Mouse (Mus musculus) CD4-positive, CD25-positive, alpha-beta regulatory T cell, adult 2 months (primary cell): ENCODE results near the gene Vmac.

Experiments used
- DNase-seq: peaks from one replicate; pipeline ENCODE4 v3.0.0-alpha.2; 2012; ENCODE audit warnings: low read depth, low spot score

Vmac gene

DNA sequence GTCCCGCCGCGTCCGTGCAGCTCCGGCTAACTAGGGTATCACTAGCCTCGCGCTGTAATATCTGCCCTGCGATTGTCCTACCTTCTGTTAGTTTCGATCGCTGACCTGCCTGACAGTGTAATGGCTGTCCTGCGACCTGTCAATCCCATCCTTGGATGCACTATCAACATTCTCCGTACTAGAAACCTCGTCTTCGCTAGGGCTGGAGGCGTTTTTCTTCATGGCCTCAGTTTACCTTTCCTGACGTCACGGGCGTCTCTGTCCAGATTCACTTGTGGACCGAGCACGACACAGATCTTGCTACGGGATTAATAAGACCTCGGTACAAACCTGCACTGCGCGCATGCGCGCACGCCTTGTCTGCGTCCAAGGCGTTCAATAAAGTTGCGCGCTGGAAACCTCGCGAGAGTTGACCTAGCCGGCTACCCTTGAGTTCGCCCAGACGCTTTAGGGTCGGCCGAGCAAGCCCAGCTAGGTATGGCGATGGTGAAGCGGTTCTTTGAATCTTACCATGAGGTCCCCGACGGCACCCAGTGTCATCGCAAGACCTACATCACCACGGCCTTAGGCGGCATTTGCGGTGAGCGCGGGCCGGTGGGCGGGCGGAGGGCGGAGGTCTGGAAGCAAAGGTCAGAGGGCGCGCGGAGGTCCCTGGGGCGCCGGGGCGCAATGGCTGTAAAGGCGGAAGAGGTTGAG is at the start of gene Vmac, which contains the start of gene Ndufa11:
Gene Vmac (minus strand): TSS at position 660 of the 696 bp plus-strand sequence.
Gene Ndufa11 (plus strand): TSS at position 405 of the 696 bp plus-strand sequence.
- DNase-seq: peak; percentile 98

DNA sequence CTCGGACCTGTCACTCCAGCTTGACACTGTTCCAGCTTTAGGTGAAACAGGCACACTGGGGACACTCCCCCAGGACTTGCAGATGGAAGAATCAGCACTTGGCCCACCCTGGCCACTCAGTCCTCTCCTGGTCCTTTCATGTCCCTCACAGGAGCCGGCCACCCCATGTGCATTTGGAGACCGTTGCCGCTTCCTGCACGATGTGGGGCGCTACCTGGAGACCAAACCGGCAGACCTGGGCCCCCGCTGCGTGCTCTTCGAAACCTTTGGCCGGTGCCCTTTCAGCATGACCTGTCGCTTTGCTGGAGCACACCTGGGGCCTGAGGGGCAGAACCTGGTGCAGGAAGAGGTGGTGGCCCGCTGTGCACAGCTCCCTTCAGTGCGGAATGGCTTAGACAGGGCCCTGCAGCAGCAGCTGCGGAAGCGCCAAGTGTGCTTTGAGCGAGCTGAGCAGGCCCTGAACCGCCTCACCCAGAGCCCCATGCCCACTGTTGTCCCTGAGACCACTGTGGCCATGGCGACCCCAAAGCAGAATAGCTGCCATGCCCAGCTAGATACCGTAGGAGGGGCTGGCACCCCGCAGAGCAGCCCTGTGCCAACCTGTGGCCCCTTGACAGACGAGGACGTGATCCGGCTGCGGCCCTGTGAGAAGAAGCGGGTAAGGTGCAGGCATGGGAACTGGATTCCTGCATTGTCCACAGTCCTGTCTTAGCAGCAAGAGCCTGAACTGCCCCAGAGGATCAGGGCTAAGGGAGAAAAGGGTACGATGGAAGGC is 49.0 kb upstream of the Vmac start:
- DNase-seq: no peak

DNA sequence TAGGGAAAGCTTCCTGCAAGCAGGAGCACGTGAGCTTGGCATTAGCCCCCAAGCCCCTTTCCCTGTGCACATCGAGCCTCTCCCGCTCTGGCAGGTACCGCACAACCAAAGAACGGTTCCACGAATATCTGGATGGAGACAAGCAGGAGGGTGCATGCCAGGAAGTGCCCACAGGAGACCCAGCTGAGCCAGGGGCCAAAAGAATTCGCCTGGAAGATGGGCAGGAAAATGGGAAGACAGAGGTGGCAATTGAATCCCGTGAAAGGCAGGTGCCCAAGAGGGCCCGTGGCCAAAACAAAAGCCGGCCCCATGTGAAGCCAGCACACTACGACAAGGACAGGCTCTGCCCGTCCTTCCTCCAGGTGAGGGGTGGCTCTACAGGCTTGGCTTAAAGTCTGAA is 47.6 kb upstream of the Vmac start:
- DNase-seq: no peak

- peak; percentile 92 for DNase-seq
These were observed 46.9 kb upstream of the Vmac start, which contains the start of gene Dus3l for GRCm38 (mm10) chr17:56764474-56765354. Dus3l (plus strand) TSS chr17:56764757.

- no peak for DNase-seq
These were observed 46.0 kb upstream of the Vmac start for GRCm38 (mm10) chr17:56763741-56764250.

DNA sequence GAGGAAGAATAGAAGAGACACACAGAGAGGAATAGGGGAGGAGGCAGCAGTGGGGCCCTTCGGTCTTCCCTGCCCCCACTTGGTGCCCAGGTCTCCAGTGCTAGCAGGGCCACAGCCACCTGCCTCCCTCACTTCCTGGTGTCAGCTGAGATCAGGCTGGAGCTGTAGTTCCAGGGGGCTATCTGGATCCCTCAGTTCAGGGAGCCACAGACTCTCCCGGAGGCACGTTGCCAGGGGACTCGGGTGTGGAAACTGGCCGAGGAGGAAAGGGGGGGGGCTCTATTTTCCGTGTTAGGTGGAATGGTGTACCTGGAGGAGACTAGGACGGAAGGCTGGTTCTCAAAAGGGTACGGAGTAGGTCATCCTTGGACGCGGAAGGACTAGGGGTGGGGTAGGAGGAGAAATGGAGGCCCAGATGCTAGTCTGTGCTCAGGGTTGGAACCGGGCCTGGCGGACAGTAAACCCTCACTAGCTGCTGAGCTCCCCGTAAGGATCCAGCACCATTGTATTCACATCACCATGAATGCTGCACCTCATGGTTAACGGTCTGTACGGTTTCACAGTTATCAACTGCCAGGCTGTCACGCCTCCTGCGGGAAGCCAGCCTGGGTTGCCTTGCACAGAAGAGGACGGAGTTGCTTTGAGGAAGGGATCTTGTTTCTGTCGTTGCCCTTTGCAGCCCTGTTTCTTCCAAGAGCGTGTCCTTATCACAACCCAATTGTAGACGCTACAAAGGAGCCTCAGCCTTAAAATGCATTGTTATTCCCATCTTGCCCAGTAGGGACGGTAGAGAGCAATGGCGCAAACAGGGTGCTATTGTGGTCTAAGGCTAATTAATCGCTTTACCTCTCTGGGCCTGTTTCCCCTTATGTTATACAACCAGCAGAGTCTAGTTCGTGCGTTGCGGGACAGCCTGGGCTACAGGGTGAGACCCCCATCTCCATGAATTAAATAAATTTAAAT is 45.2 kb upstream of the Vmac start:
- peak; percentile 88 for DNase-seq

GRCm38 (mm10) chr17:56761991-56762410 is 44.2 kb upstream of the Vmac start:
- peak; percentile 97 for DNase-seq

DNA sequence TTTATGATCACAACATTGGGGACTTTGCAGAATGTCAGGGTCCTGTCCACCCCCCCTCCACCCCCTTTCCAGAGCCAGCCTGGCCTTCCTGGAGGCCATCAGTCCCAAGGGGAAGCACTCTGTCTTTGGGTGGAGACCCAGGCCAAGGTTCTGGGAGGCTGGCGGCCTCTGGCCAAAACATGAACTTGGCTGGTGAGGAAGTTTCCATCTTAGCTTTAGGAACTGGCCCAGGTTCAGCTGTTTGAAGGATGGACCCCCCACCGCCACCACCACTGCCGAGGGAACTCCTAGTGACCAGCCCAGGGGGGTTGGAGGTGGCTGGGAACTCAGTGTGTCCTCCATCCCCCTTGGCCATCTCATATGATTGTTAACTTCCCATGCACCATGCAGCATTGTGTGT is 43.3 kb upstream of the Vmac start:
- DNase-seq: no peak

DNA sequence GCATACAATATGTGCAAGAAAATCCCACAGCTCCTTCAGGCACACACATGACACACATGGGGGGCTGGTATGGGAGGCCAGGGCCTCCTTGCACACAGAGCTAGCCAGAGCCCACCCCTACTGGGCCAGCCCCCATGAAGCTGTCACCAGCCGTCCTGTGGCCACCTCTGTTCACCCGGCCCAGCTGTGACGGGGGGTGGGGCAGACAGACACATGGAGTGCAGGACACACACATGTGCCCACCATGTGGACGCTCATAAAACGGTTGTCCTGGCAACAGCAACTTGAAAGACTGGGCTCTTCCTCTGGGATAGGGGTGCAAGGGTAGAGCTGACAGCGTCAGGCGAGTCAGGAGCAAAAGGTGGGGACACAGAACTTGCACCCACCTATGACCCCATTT is 41.4 kb upstream of the Vmac start:
- DNase-seq: no peak

GRCm38 (mm10) chr17:56758132-56758531 is 40.3 kb upstream of the Vmac start:
- peak; percentile 83 for DNase-seq

DNA sequence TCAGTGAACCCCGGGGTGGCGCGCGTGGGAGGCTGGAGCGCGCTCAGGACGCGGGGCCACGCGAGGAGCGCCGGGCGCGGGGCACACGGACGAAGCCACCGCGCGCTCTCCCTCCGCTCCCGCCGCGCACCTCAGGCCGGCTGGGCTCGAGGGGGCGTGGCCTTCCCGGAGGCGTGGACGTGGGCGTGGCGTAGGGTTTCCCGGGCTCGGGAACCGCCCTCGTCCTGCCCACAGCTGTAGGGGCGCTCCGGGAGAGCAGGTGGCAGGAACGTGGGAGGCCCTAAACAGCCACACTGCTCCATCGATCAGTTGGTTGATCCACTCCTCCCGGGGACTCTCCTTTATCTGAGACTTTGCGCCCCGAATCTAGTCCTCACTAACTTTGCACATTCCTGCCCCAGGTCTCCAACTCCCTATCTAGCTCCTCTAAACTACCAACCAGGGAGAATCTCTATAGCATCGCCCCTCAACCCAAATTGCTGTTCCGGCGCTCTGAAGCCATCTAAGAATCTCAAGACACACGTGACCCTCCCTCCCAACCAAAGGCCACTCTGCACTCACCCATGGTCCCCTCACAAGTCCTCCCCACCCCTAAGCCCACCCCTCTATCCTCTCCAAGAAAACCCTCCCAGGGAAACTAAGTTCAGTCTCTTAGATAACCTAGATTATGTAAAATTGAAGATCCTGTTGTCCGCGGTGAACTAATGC is 39.7 kb upstream of the Vmac start, which contains the start of gene Nrtn:
Gene Nrtn (minus strand): TSS at position 115 of the 708 bp plus-strand sequence.
- peak; percentile 60 for DNase-seq

DNA sequence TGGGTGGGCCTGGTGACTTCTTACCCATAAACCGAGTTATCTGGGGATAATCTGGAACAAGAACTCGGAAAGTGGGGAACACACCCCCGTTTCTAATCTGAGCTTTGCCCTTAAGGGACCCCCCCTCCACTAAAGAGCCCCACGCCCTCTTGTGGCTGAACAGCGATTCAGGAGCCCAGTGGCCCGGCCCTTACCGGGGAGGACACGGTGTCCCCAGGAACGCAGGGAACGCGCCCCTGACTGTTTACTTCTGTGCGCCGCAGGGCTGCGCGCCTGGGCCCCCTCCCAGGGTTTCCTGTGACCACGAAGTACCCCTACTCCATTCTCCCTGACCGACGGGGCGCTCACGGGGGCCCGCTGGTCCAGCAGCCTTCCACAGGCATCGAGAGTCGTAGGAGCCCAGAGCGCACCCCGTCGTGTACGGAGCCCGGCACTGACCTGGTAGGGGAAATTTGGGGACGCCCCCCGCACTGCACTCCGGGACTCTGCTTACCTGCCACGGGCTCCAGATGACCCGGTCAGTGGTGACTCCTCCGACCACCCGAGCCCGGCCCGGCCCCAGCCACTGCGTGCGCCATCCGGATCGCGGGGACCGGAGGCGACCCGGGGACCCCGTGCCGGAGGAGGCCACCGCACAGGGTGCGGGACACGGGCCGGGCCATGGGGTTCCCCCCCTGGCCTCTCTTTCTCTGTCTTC is 39.0 kb upstream of the Vmac start:
- DNase-seq: peak; percentile 43

DNA sequence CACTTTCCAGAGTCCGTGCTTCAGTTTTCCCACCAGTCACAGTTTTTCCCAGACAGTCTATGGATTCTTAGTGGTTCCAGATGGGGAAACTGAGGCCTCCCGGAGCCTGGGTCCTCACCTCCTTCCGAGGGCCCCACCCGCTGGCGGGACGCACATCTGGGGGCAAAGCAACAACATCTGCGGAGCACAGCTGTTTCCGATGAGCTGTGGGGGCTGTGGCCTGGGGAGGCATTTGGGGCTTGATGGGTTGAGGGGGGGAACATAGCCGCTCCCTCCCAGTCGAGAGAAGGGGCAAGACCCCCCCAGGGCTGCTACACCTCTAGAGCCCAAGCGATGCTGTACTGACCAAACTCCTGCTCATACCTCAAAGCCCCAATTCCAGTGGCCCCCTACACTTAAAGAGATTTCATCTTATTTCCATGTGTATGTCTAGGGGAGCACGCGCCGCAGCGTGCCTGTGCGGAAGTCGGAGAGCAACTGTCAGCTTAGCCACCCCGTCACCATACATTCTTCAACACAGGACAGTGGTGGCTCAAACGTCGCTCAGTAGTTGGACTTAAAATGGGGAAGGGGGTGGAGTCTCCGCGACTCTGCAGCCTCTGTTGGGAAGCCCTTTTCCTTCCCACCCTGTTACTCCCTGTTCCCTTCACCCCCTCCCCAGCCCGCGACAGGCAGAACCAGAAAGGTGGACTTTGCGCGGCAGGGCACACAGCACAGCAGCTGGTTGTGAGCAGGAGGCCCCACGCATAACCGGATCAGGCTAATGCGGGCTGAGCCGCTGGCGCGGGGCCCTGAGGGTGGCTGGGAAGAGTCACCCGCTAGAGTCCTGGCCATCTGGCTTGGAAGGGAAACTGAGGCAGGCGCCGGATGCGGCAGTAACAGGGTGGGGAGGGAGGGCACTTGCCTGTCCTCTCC is 36.7 kb upstream of the Vmac start:
- no peak for DNase-seq

DNA sequence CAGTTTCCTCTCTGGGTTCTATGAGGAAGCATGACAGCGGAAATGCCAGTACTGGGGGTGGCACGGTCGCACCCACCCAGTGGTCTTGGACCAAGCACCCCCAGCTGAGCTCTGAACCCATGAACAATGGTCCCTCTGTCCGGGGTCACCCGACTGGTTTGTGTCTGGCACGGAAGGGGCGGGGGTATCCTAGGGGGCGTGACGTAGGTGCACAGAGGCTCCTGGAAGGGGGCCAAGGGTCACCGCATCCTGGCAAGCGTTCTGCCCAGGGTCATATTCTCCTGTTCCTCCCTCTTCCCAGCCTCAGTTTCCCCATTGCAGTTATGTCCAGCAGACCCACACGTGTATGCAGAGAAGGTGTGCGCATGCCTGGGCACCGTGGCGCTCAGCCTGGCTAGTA is 35.6 kb upstream of the Vmac start:
- no peak for DNase-seq

DNA sequence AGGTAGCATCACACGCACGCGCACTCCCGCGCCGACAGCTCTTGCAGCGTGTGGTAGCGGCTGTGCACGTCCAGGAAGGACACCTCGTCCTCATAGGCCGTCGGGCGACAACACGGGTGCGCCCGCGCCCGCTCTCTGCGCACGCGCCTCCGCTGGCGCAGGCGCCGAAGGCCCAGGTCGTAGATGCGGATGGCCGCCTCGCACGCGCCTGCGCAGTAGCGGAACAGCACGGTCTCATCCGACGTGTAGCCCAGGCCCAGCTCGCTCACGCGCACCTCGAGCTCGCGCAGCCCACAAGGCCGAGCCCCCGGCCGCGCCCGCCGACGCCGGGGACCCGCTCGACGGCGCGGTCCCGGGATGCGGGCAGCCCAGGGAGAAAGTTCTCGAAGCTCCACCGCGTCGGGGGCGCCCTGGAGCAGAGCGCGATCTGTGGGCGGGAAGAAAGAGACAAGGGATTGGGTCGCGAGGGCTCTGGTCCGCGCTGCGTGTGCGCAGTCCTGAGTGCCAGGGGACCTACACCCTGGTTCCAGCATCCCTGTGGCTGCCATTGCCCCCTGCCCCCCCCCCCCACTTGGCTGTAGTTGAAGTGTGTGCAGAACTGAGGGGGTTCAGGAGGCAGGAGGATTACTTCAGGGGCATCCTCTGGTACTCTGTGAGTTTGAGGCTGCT is 33.7 kb upstream of the Vmac start:
- DNase-seq: peak; percentile 64

DNA sequence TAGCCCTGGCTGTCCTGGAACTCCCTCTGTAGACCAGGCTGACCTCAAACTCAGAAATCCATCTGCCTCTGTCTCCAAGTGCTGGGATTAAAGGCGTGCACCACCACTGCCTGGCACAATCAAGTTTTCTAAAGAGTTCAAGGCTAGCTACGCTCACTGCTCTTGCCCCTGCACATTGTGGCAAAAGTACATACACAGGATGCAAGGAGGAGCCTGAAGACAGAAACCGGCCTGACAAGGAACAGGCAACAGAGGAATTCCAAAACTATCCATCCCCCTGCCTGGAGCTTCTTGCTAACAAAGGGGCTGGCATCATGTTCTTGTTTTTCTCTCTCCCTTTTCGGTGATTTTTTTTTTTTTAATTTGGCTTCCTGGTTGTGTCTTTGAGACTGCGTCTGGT is 26.4 kb upstream of the Vmac start:
- DNase-seq: no peak

DNA sequence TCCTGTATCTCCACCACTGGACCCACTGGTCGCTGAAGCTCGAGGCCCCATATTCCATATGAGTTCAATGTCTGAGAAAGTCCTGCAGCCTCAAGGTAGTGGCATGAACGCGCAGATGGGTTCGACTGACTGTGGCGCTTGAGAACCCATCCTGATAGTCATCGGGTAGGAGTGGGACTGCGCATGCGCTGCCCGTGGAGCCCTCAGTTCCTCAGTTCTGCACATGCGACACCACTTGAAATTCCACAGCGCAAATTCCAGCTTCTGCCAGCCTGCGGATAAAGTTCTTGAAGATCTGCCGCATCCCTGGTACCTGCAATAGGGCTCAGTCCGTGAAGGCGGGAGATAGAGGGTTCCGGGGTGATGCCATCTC is 23.0 kb upstream of the Vmac start:
- DNase-seq: no peak
